Mouse (Mus musculus) hindbrain, embryonic 10.5 days (tissue): Measurements from ENCODE around the gene Zfp91. TPM values are rescaled to one million over a fixed set of nuclear protein-coding genes. Genes with fewer than 3 reads are reported as not detected.
"Not testable (repeated sequence)": the region's sequence is repeated elsewhere in the genome, so short reads cannot be mapped to it uniquely, and the experiment has no call there.

ENCODE experiments used
- DNase-seq: peaks from one replicate; pipeline ENCODE4 v3.0.0-alpha.2; 2017; ENCODE audit warnings: low spot score
- H3K27ac ChIP-seq: fragments of 300-500 bp; sonication (generic); 2 replicates; pipeline ENCODE4 v1.5.1; 2016; ENCODE audit warnings: mild to moderate bottlenecking, moderate library complexity
- H3K27me3 ChIP-seq: fragments of 300-500 bp; sonication (generic); 2 replicates; pipeline ENCODE4 v1.6.1; 2016; ENCODE audit warnings: mild to moderate bottlenecking; ENCODE audit not compliant: poor library complexity, insufficient read depth, severe bottlenecking
- H3K36me3 ChIP-seq: fragments of 300-500 bp; sonication (generic); 2 replicates; pipeline ENCODE4 v1.6.1; 2016; ENCODE audit warnings: mild to moderate bottlenecking, moderate library complexity
- H3K4me1 ChIP-seq: fragments of 300-500 bp; sonication (generic); replicated peaks from 2 replicates; pipeline ENCODE4 v1.6.1; 2016; ENCODE audit warnings: mild to moderate bottlenecking
- H3K4me3 ChIP-seq: fragments of 300-500 bp; sonication (generic); 2 replicates; pipeline ENCODE4 v1.5.1; 2016; ENCODE audit warnings: mild to moderate bottlenecking, moderate library complexity
- H3K9me3 ChIP-seq: fragments of 300-500 bp; sonication (generic); 2 replicates; pipeline ENCODE4 v1.6.1; 2016; ENCODE audit warnings: mild to moderate bottlenecking, moderate library complexity
- WGBS: fragments of 180-500 bp; shearing (Covaris S2); methylation state at CpG from one replicate; pipeline ENCODE4 v1.1.7; 2016; 5-methylcytosine and 5-hydroxymethylcytosine counted together
- polyA plus RNA-seq: library from polyadenylated mRNA; unstranded; fragments of >200 nt; fragmentation: Nextera tagmentation; extraction: Ambion mirVana; gene quantifications from 2 replicates; pipeline ENCODE4 v1.2.1, GENCODE M21; 2016

Gene Zfp91
- polyA plus RNA-seq, 1 experiment from 2014 or later: 12.6 TPM

DNA sequence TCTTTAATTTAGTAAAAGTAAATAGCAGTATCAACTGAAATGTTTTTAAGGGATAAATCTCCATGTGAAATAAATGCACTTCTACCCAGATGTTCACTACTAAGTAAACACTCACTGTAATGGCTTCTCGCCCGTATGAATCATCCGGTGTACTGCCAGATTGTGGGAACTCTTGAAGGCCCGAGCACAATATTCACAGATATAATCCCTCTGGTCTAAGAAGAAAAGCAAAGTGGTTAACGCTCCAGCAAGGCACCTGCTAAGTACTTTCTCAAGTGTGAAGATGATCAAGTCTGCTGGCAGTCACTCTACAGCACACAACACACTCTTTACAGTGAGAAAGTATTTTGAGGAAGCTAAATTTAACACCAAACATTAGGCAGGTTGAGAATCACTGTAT lies 25.0 kb downstream of the Zfp91 start:
- no peaks in the 10 kb centered on the region for H3K9me3 ChIP-seq
- no peak overlapping the region for H3K4me3 ChIP-seq
- H3K27ac ChIP-seq: no peak overlapping the region
- no peaks in the 10 kb centered on the region for H3K4me1 ChIP-seq
- peaks cover 91% of the 10 kb centered on the region for H3K36me3 ChIP-seq
- 96% methylated on average over 5 of the region's 5 CpGs for WGBS
- DNase-seq: no peak
- H3K27me3 ChIP-seq: no peaks in the 10 kb centered on the region

DNA sequence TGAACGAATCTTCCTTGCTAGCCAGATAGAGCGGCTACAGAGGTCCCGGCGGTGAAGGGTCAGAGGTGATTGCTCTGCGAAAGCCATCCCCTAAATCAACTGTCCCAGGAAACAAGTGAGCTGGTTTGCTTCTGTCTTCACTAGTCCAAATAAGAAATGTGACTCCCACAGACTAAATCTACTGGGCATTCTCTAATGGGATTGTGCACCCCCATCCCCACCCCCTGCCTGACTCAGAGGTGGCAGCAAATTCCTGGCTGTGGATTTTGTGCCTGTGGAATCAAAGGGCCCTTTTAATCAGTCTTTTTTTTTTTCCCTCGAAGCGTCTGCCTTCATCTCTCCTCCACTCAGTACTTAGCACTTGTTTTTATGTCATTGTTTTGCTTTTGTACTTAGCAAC lies 30.6 kb downstream of the Zfp91 start, which contains the start of gene Cntf:
Gene Cntf (minus strand): TSS at position 325 of the 400 bp plus-strand sequence.
- H3K9me3 ChIP-seq: no peaks in the 10 kb centered on the region
- H3K36me3 ChIP-seq: peaks cover 85% of the 10 kb centered on the region
- WGBS: 79% methylated on average over 7 of the region's 7 CpGs
- no peak within 1 kb of the TSS for H3K27ac ChIP-seq
- H3K4me1 ChIP-seq: no peaks in the 10 kb centered on the region
- no peaks in the 10 kb centered on the region for H3K27me3 ChIP-seq
- DNase-seq: no peak
- H3K4me3 ChIP-seq: no peak within 1 kb of the TSS

- Histone ChIP-seq H3K9me3 (no peaks in the 10 kb centered on the region), H3K4me3 (no peak overlapping the region), H3K27me3 (no peaks in the 10 kb centered on the region), H3K27ac (no peak overlapping the region), H3K4me1 (no peaks in the 10 kb centered on the region), H3K36me3 (peaks cover 57% of the 10 kb centered on the region)
- no peak for DNase-seq
- 61% methylated on average over 2 of the region's 2 CpGs for WGBS
Measured at GRCm38 (mm10) chr19:12762212-12763130, 33.5 kb downstream of the Zfp91 start.

GRCm38 (mm10) chr19:12759656-12760055 lies 36.3 kb downstream of the Zfp91 start:
- no peak overlapping the region for H3K4me3 ChIP-seq
- peaks cover 34% of the 10 kb centered on the region for H3K36me3 ChIP-seq
- no peaks in the 10 kb centered on the region for H3K27me3 ChIP-seq
- H3K4me1 ChIP-seq: no peaks in the 10 kb centered on the region
- no peak for DNase-seq
- whole genome bisulfite sequencing: 71% methylated on average over 2 of the region's 2 CpGs
- no peak overlapping the region for H3K27ac ChIP-seq
- no peaks in the 10 kb centered on the region for H3K9me3 ChIP-seq

DNA sequence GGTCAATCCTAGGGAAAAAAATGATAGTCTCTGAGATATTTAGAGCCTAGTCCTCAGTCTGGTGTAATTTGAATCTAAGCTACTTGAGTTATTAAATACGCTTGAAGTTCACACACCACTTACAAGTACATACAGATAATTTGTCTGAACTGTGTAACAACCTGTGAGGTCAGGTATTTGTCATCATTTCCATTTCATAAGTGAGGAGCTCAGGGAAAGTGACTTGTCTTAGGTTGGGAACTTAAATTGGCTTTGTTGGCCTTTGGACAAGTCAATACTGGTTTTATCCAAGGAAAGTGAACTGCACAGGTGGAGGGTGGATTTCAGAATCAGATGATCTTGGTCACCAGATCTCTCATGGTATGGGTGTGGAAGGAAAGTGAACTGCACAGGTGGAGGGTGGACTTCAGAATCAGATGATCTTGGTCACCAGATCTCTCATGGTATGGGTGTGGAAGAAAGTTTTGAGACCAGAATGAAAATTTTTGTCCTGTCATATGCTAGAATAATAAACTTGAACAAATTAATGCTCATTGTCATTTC lies 36.9 kb downstream of the Zfp91 start:
- no peak for DNase-seq
- H3K4me1 ChIP-seq: no peaks in the 10 kb centered on the region
- H3K27me3 ChIP-seq: no peaks in the 10 kb centered on the region
- no peaks in the 10 kb centered on the region for H3K9me3 ChIP-seq
- WGBS: 86% methylated on average over 1 of the region's 1 CpGs
- H3K36me3 ChIP-seq: peaks cover 28% of the 10 kb centered on the region
- no peak overlapping the region for H3K4me3 ChIP-seq
- H3K27ac ChIP-seq: no peak overlapping the region

GRCm38 (mm10) chr19:12756286-12756685 lies 39.6 kb downstream of the Zfp91 start:
- 81% methylated on average over 3 of the region's 3 CpGs for WGBS
- Histone ChIP-seq H3K27me3 (no peaks in the 10 kb centered on the region), H3K27ac (no peak overlapping the region), H3K4me1 (no peaks in the 10 kb centered on the region), H3K9me3 (no peaks in the 10 kb centered on the region), H3K4me3 (no peak overlapping the region), H3K36me3 (peaks cover under 1% of the 10 kb centered on the region; the same call in 1 of the 2 replicates)
- no peak for DNase-seq

GRCm38 (mm10) chr19:12731950-12732349 lies 64.0 kb downstream of the Zfp91 start:
- Histone ChIP-seq H3K9me3 (no peaks in the 10 kb centered on the region), H3K4me3 (no peak overlapping the region), H3K27ac (no peak overlapping the region), H3K36me3 (no peaks in the 10 kb centered on the region), H3K4me1 (no peaks in the 10 kb centered on the region), H3K27me3 (no peaks in the 10 kb centered on the region)
- DNase-seq: no peak
- WGBS: 92% methylated on average over 2 of the region's 2 CpGs

DNA sequence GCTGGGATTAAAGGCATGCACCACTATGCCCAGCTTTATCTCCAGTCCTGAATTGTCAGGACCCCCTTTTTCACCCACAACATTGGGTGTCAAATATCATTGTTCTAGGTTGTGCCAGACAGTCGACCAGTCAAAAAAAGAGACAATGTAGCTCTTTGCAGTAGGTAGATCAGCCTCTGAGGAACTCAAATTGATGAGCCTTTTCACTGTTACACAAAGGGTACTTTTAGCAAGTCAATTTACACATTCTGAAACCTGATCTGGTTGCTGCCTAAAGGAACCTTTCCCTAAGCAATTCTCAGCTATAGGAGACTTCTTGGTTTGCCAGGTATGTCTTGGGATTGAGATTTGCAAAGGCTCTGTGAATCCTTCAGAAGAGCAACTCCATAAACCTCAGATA lies 64.9 kb downstream of the Zfp91 start:
- 64% methylated on average over 1 of the region's 1 CpGs for WGBS
- no peaks in the 10 kb centered on the region for H3K4me1 ChIP-seq
- no peak overlapping the region for H3K4me3 ChIP-seq
- no peaks in the 10 kb centered on the region for H3K27me3 ChIP-seq
- no peak overlapping the region for H3K27ac ChIP-seq
- no peak for DNase-seq
- H3K36me3 ChIP-seq: no peaks in the 10 kb centered on the region
- H3K9me3 ChIP-seq: no peaks in the 10 kb centered on the region

GRCm38 (mm10) chr19:12725851-12726250 lies 70.1 kb downstream of the Zfp91 start:
- WGBS: 76% methylated on average over 1 of the region's 1 CpGs
- no peaks in the 10 kb centered on the region for H3K36me3 ChIP-seq
- DNase-seq: no peak
- H3K4me3 ChIP-seq: no peak overlapping the region
- no peaks in the 10 kb centered on the region for H3K27me3 ChIP-seq
- no peaks in the 10 kb centered on the region for H3K4me1 ChIP-seq
- H3K9me3 ChIP-seq: no peaks in the 10 kb centered on the region
- H3K27ac ChIP-seq: no peak overlapping the region

DNA sequence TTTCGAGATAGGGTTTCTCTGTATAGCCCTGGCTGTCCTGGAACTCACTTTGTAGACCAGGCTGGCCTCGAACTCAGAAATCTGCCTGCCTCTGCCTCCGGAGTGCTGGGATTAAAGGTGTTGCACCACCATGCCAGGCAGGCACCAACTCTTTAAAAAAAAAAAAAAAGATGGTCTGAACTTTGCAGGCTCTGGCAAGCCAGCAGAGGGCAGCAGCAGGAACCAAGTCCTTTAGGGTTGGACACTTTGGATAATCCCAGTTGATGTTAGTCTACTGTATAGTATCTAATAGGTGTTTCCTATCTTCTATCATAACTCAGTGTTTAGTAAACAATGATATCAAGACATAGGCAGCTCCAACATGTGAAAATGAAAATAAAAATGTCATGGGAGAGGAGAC lies 73.6 kb downstream of the Zfp91 start:
- H3K36me3 ChIP-seq: no peaks in the 10 kb centered on the region
- no peak overlapping the region for H3K27ac ChIP-seq
- 81% methylated on average over 2 of the region's 3 CpGs for WGBS
- no peaks in the 10 kb centered on the region for H3K9me3 ChIP-seq
- no peak overlapping the region for H3K4me3 ChIP-seq
- no peaks in the 10 kb centered on the region for H3K4me1 ChIP-seq
- DNase-seq: no peak
- no peaks in the 10 kb centered on the region for H3K27me3 ChIP-seq

DNA sequence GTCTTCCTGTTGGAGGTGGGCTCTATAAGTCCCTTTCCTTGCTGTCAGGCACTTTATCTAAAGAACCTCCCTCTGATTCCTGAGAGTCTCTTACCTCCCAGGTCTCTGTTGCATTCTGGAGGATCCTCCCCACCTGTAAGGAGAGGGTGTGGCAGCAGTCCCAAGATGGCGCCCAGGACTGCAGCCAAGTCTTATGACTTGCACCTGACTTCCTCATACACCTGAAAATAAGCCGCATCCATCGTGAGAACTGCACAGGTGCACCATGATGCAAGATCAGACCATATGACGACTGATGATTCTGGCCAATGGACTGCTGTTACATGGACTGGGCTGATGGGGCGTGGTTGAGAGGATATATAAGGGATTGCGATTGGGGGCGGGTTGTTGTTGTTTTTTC lies 74.3 kb downstream of the Zfp91 start:
- not testable (repeated sequence) for H3K4me3 ChIP-seq, H3K4me1 ChIP-seq, H3K27ac ChIP-seq, H3K27me3 ChIP-seq, H3K9me3 ChIP-seq, H3K36me3 ChIP-seq, DNase-seq
- 90% methylated on average over 7 of the region's 7 CpGs for WGBS

DNA sequence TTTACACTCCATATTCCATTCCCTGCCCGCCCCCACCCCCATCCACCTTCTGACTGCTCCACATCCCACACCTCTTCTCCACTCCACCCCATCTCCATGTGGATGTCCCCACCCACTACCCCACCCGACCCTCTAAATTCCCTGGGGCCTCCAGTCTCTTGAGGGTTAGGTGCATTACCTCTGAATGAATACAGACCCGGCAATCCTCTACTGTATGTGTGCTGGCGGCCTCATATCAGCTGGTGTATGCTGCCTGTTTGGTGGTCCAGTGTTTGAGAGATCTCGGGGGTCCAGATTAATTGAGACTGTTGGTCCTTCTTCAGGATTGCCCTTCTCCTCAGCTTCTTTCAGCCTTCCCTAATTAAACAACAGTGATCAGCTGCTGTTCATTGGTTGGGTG lies 75.0 kb downstream of the Zfp91 start:
- not testable (repeated sequence) for H3K36me3 ChIP-seq, H3K4me1 ChIP-seq, H3K9me3 ChIP-seq, H3K4me3 ChIP-seq, DNase-seq, H3K27ac ChIP-seq, H3K27me3 ChIP-seq
- WGBS: 90% methylated on average over 5 of the region's 5 CpGs

- H3K27ac ChIP-seq: no peak overlapping the region
- no peaks in the 10 kb centered on the region for H3K4me1 ChIP-seq
- no peaks in the 10 kb centered on the region for H3K9me3 ChIP-seq
- H3K4me3 ChIP-seq: no peak overlapping the region
- DNase-seq: no peak
- no peaks in the 10 kb centered on the region for H3K27me3 ChIP-seq
- no peaks in the 10 kb centered on the region for H3K36me3 ChIP-seq
- 71% methylated on average over 2 of the region's 2 CpGs for WGBS
Measured at GRCm38 (mm10) chr19:12720463-12720862, 75.5 kb downstream of the Zfp91 start.
